Mouse (Mus musculus) embryonic facial prominence, embryonic 13.5 days (tissue): Measurements from ENCODE around the gene Hmg20b. TPM values are rescaled to one million over a fixed set of nuclear protein-coding genes. Genes with fewer than 3 reads are reported as not detected.

Experiments used
- ATAC-seq: fragments of 200-750 bp; cut with Nextera tagmentation; 2 replicates; pipeline ENCODE4 v1.8.0; 2017; ENCODE audit warnings: low read depth; ENCODE audit not compliant: insufficient number of reproducible peaks, insufficient read depth, low FRiP score, low TSS enrichment
- H3K27ac ChIP-seq: fragments of 300-500 bp; sonication (generic); 2 replicates; pipeline ENCODE4 v1.5.1; 2015; ENCODE audit warnings: moderate library complexity, mild to moderate bottlenecking, inconsistent platforms
- H3K27me3 ChIP-seq: fragments of 300-500 bp; sonication (generic); 2 replicates; pipeline ENCODE4 v1.6.1; 2015; ENCODE audit warnings: mild to moderate bottlenecking, inconsistent platforms
- H3K36me3 ChIP-seq: fragments of 300-500 bp; sonication (generic); 2 replicates; pipeline ENCODE4 v1.6.1; 2015; ENCODE audit warnings: mild to moderate bottlenecking, inconsistent platforms
- H3K4me1 ChIP-seq: fragments of 300-500 bp; sonication (generic); 2 replicates; pipeline ENCODE4 v1.6.1; 2015; ENCODE audit warnings: inconsistent platforms
- H3K4me2 ChIP-seq: fragments of 300-500 bp; sonication (generic); 2 replicates; pipeline ENCODE4 v1.6.1; 2015; ENCODE audit warnings: moderate library complexity, mild to moderate bottlenecking, inconsistent platforms
- H3K4me3 ChIP-seq: fragments of 300-500 bp; sonication (generic); 2 replicates; pipeline ENCODE4 v1.5.1; 2015; ENCODE audit warnings: mild to moderate bottlenecking, inconsistent platforms
- H3K9ac ChIP-seq: fragments of 300-500 bp; sonication (generic); 2 replicates; pipeline ENCODE4 v1.6.1; 2015; ENCODE audit warnings: mild to moderate bottlenecking, inconsistent platforms
- H3K9me3 ChIP-seq: fragments of 300-500 bp; sonication (generic); 2 replicates; pipeline ENCODE4 v1.6.1; 2016; ENCODE audit warnings: inconsistent platforms
- WGBS: fragments of 180-500 bp; shearing (Covaris S2); methylation state at CpG from one replicate; pipeline ENCODE4 v1.1.7; 2015; ENCODE audit warnings: mixed read lengths; 5-methylcytosine and 5-hydroxymethylcytosine counted together
- microRNA-seq: library from miRNA; unstranded; fragments of <30 nt; microRNA quantifications from one replicate; pipeline ENCODE4, GENCODE M21; 2016
- polyA plus RNA-seq: library from polyadenylated mRNA; unstranded; fragments of >200 nt; fragmentation: Nextera tagmentation; extraction: Ambion mirVana; gene quantifications from 2 replicates; pipeline ENCODE4 v1.2.1, GENCODE M21; 2015

Gene Hmg20b
- polyA plus RNA-seq, 1 experiment from 2014 or later = 113 TPM

DNA sequence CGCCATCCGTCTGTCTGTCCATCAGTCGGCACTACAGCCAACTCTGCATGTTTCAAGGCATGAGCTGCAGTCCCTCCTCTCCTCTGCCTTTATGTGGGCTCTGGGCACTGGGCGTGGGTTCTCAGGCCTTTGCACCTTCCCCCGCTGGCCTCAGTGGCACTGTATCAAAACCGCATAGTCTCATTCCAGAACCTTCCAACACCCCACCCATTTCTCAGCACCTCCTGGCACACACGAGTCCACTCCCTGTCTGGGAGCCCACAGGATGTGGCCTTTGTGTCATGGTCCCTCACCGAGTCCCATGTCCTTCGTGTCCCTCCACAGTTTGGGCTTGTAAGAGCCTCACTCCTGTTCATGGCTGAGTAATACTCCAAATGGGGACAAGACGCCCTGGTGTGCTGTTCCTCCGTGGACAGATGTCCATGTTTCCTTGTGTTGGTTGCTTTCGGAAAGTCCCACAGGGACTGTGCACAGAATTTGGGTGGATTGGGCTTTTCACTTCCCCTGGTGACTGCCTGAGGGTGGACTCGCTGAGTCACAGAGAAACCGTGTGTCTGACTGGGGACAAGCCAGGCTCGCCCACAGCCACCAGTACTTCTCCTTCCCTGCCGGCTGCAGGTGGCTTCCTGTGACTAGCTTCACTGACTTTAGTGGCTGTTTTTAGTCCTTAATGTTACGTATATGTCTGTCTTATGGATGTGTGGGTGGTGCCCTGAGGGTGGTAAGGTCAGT, 51.7 kb downstream of the Hmg20b start:
- WGBS = 91% methylated on average over 17 of the region's 17 CpGs
- no peak for ATAC-seq
- no peaks in the 10 kb centered on the region for H3K27me3 ChIP-seq

GRCm38 (mm10) chr10:81297845-81298244, 52.4 kb downstream of the Hmg20b start:
- H3K4me1 ChIP-seq = peaks cover 40% of the 10 kb centered on the region
- H3K9me3 ChIP-seq = no peaks in the 10 kb centered on the region
- no peak overlapping the region for H3K4me3 ChIP-seq
- H3K9ac ChIP-seq = peak overlapping the region; percentile 41; the same call in 1 of the 2 replicates
- no peaks in the 10 kb centered on the region for H3K27me3 ChIP-seq
- H3K27ac ChIP-seq = 0 out of 2 replicates have a peak overlapping the region, but pooled peaks have one; percentile 3
- peaks cover 23% of the 10 kb centered on the region for H3K36me3 ChIP-seq
- no peak for ATAC-seq
- H3K4me2 ChIP-seq = no peak overlapping the region
- WGBS = 48% methylated on average over 10 of the region's 10 CpGs

More for the DNA sequence above, 51.7 kb downstream of the Hmg20b start:
- H3K9ac ChIP-seq = no peak overlapping the region
- no peaks in the 10 kb centered on the region for H3K9me3 ChIP-seq
- H3K4me2 ChIP-seq = no peak overlapping the region
- H3K36me3 ChIP-seq = peaks cover 23% of the 10 kb centered on the region
- 0 out of 2 replicates have a peak overlapping the region, but pooled peaks have one; percentile 3 for H3K27ac ChIP-seq
- no peak overlapping the region for H3K4me3 ChIP-seq
- H3K4me1 ChIP-seq = peaks cover 46% of the 10 kb centered on the region

DNA sequence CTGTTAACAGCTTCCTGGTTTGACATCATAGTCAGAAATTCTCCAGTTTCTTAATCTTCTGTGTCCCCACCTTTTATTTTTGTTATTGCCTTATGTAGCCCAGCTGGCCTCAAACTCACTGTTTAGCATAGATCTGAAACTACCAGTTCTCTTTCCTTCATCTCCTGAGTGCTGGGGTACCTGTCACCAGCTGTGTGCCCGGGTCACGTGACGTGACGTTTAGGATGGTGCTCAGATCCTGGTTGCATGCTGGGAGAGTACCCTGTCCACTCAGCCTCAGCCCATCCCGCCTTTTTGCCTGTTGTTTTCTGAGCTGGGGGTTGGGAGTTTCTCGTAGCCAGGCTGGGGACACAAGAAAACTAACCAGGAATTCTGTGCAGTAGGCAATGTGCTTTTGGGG, 53.0 kb downstream of the Hmg20b start:
- Histone ChIP-seq H3K4me2 (no peak overlapping the region), H3K9ac (peak overlapping the region; percentile 41; the same call in 1 of the 2 replicates), H3K27ac (0 out of 2 replicates have a peak overlapping the region, but pooled peaks have one; percentile 3), H3K36me3 (peaks cover 23% of the 10 kb centered on the region), H3K4me3 (no peak overlapping the region), H3K9me3 (no peaks in the 10 kb centered on the region), H3K27me3 (no peaks in the 10 kb centered on the region), H3K4me1 (peaks cover 34% of the 10 kb centered on the region)
- WGBS = 79% methylated on average over 6 of the region's 6 CpGs
- no peak for ATAC-seq

Small RNAs within 50 kb of the gene (microRNA-seq; reads per million reads assigned to microRNA genes)
- not detected for gene Mir6913

Other genes starting within 250 kb of the Hmg20b start
- gene Map2k2, start 244.6 kb downstream of the Hmg20b start, polyA plus RNA-seq = 196 and 213 TPM in 2 replicates
- 27.0 and 27.9 TPM in 2 replicates for gene Zbtb7a, start 215.3 kb downstream of the Hmg20b start, polyA plus RNA-seq
- gene Pias4, start 182.6 kb downstream of the Hmg20b start, polyA plus RNA-seq = 58.1 and 60.9 TPM in 2 replicates
- 622 and 633 TPM in 2 replicates for gene Eef2, start 173.8 kb downstream of the Hmg20b start, polyA plus RNA-seq
- gene Dapk3, start 167.5 kb downstream of the Hmg20b start, polyA plus RNA-seq = 57.1 and 60.1 TPM in 2 replicates
- not detected in 2 replicates for gene 4930442H23Rik, start 166.6 kb downstream of the Hmg20b start, polyA plus RNA-seq
- not detected in 2 replicates for gene Nmrk2, start 148.4 kb downstream of the Hmg20b start, polyA plus RNA-seq
- gene Atcay, start 119.6 kb downstream of the Hmg20b start, polyA plus RNA-seq = 1.3 and 1.8 TPM in 2 replicates
- gene Zfr2, start 117.3 kb downstream of the Hmg20b start, polyA plus RNA-seq = 11.8 and 12.0 TPM in 2 replicates
- gene Matk, start 97.5 kb downstream of the Hmg20b start, polyA plus RNA-seq = 7.0 and 7.4 TPM in 2 replicates
- 197 and 202 TPM in 2 replicates for gene Mrpl54, start 83.5 kb downstream of the Hmg20b start, polyA plus RNA-seq
- 61.9 and 67.9 TPM in 2 replicates for gene Apba3, start 83.5 kb downstream of the Hmg20b start, polyA plus RNA-seq
- 5.0 and 7.2 TPM in 2 replicates for gene Tjp3, start 58.9 kb downstream of the Hmg20b start, polyA plus RNA-seq
- 56.0 and 57.6 TPM in 2 replicates for gene Pip5k1c, start 57.5 kb downstream of the Hmg20b start, polyA plus RNA-seq
- 43.2 and 46.9 TPM in 2 replicates for gene Cactin, start 29.4 kb downstream of the Hmg20b start, polyA plus RNA-seq
- 7.1 and 7.3 TPM in 2 replicates for gene Tbxa2r, start 21.7 kb downstream of the Hmg20b start, polyA plus RNA-seq
- gene Gipc3, start 7.2 kb downstream of the Hmg20b start, polyA plus RNA-seq = 0.13 TPM in 1 of 2 replicates, not detected in the other
- 10.7 and 11.0 TPM in 2 replicates for gene Mfsd12, start 7.0 kb upstream of the Hmg20b start, polyA plus RNA-seq
- 1.0 and 1.2 TPM in 2 replicates for gene 4930404N11Rik, start 15.3 kb upstream of the Hmg20b start, polyA plus RNA-seq
- gene Fzr1, start 28.0 kb upstream of the Hmg20b start, polyA plus RNA-seq = 102 and 119 TPM in 2 replicates
- gene Dohh, start 33.9 kb upstream of the Hmg20b start, polyA plus RNA-seq = 67.8 and 71.8 TPM in 2 replicates
- 4.1 and 5.0 TPM in 2 replicates for gene Gm48551, start 34.0 kb upstream of the Hmg20b start, polyA plus RNA-seq
- 1.2 and 1.5 TPM in 2 replicates for gene Gm48552, start 38.5 kb upstream of the Hmg20b start, polyA plus RNA-seq
- 3.1 and 7.1 TPM in 2 replicates for gene Smim24, start 42.6 kb upstream of the Hmg20b start, polyA plus RNA-seq
- 87.0 and 96.1 TPM in 2 replicates for gene Nfic, start 105.2 kb upstream of the Hmg20b start, polyA plus RNA-seq
- 2.1 and 2.5 TPM in 2 replicates for gene Celf5, start 132.2 kb upstream of the Hmg20b start, polyA plus RNA-seq
- 82.3 and 87.9 TPM in 2 replicates for gene Ncln, start 145.9 kb upstream of the Hmg20b start, polyA plus RNA-seq
- gene S1pr4, start 149.7 kb upstream of the Hmg20b start, polyA plus RNA-seq = 0.25 and 0.31 TPM in 2 replicates
- 2.0 and 2.1 TPM in 2 replicates for gene Gna15, start 173.7 kb upstream of the Hmg20b start, polyA plus RNA-seq
- gene Gna11, start 194.7 kb upstream of the Hmg20b start, polyA plus RNA-seq = 84.2 and 90.1 TPM in 2 replicates
- 464 and 465 TPM in 2 replicates for gene Aes, start 209.0 kb upstream of the Hmg20b start, polyA plus RNA-seq
- gene Tle2, start 224.1 kb upstream of the Hmg20b start, polyA plus RNA-seq = 63.4 and 71.4 TPM in 2 replicates